Mouse (Mus musculus) hindbrain, postnatal 0 days (tissue): ENCODE measurements around the gene Selenov. TPM values are rescaled to one million over a fixed set of nuclear protein-coding genes. Genes with fewer than 3 reads are reported as not detected.
"Not testable (repeated sequence)": the region's sequence is repeated elsewhere in the genome, so short reads cannot be mapped to it uniquely, and the experiment has no call there.

Experiments
- ATAC-seq: fragments of 200-750 bp; cut with Nextera tagmentation; 2 replicates; pipeline ENCODE4 v1.8.0; 2017; ENCODE audit warnings: mild to moderate bottlenecking, moderate TSS enrichment, moderate library complexity
- DNase-seq: peaks from one replicate; pipeline ENCODE4 v3.0.0-alpha.2; 2015; ENCODE audit warnings: low spot score
- H3K27ac ChIP-seq: fragments of 300-500 bp; sonication (generic); 2 replicates; pipeline ENCODE4 v1.5.1; 2014; ENCODE audit warnings: mild to moderate bottlenecking
- H3K27me3 ChIP-seq: fragments of 300-500 bp; sonication (generic); 2 replicates; pipeline ENCODE4 v1.6.1; 2014; ENCODE audit warnings: low read length, mixed read lengths; ENCODE audit not compliant: insufficient read depth
- H3K36me3 ChIP-seq: fragments of 300-500 bp; sonication (generic); 2 replicates; pipeline ENCODE4 v1.6.1; 2014; ENCODE audit warnings: low read length, mixed read lengths; ENCODE audit not compliant: insufficient read depth
- H3K4me1 ChIP-seq: fragments of 300-500 bp; sonication (generic); 2 replicates; pipeline ENCODE4 v1.6.1; 2014; ENCODE audit warnings: antibody characterized with exemption, low read length, mixed read lengths; ENCODE audit not compliant: insufficient read depth
- H3K4me2 ChIP-seq: fragments of 300-500 bp; sonication (generic); 2 replicates; pipeline ENCODE4 v1.6.1; 2014; ENCODE audit warnings: low read depth, mild to moderate bottlenecking, low read length, moderate library complexity, mixed read lengths
- H3K4me3 ChIP-seq: fragments of 300-500 bp; sonication (generic); 2 replicates; pipeline ENCODE4 v1.5.1; 2014; ENCODE audit warnings: low read length
- H3K9ac ChIP-seq: fragments of 300-500 bp; sonication (generic); replicated peaks from 2 replicates; pipeline ENCODE4 v1.6.1; 2014; ENCODE audit warnings: mild to moderate bottlenecking, low read length, moderate library complexity, mixed read lengths
- H3K9me3 ChIP-seq: fragments of 300-500 bp; sonication (generic); 2 replicates; pipeline ENCODE4 v1.6.1; 2016; ENCODE audit warnings: low read length, mixed read lengths
- CTCF ChIP-seq: IDR thresholded peaks from 2 replicates; pipeline ENCODE4 v1.5.1; 2016; ENCODE audit warnings: antibody characterized with exemption, control low read depth, low read depth
- WGBS: fragments of 180-500 bp; shearing (Covaris S2); extraction: QIAGEN DNeasy Blood & Tissue Kit; methylation state at CpG from one replicate; pipeline ENCODE4 v1.1.7; 2014; 5-methylcytosine and 5-hydroxymethylcytosine counted together
- polyA plus RNA-seq: library from polyadenylated mRNA; unstranded; fragments of >200 nt; fragmentation: Nextera tagmentation; extraction: Ambion mirVana; gene quantifications from 2 replicates; pipeline ENCODE4 v1.2.1, GENCODE M21; 2015
- total RNA-seq: library from RNA; depleted of rRNA; stranded (reverse); fragments of >200 nt; gene quantifications from 2 replicates; pipeline ENCODE4 v1.2.3, GENCODE M21; 2014; rRNA removed

Gene Selenov
- total and polyA plus RNA-seq, 2 experiments from 2014 or later: 3.6 to 7.1 TPM

GRCm38 (mm10) chr7:28262861-28263260 is 28.1 kb downstream of the Selenov start:
- 38% methylated on average over 5 of the region's 5 CpGs for WGBS

GRCm38 (mm10) chr7:28255476-28255875 is 35.5 kb downstream of the Selenov start:
- Histone ChIP-seq H3K36me3 (no peaks in the 10 kb centered on the region), H3K27me3 (no peaks in the 10 kb centered on the region), H3K4me1 (no peaks in the 10 kb centered on the region), H3K27ac (no peak overlapping the region), H3K4me3 (no peak overlapping the region), H3K9me3 (no peaks in the 10 kb centered on the region), H3K9ac (no peak overlapping the region), H3K4me2 (no peak overlapping the region)
- peak; percentile 47 for TF ChIP-seq CTCF
- no peak for DNase-seq
- 84% methylated on average over 6 of the region's 6 CpGs for WGBS
- no peak for ATAC-seq

More at GRCm38 (mm10) chr7:28262861-28263260, 28.1 kb downstream of the Selenov start:
- H3K4me1 ChIP-seq: no peaks in the 10 kb centered on the region
- no peaks in the 10 kb centered on the region for H3K36me3 ChIP-seq
- DNase-seq (no peak), ATAC-seq (no peak)
- no peak for TF ChIP-seq CTCF
- H3K9me3 ChIP-seq: no peaks in the 10 kb centered on the region
- no peak overlapping the region for H3K9ac ChIP-seq
- H3K4me2 ChIP-seq: no peak overlapping the region
- no peak overlapping the region for H3K27ac ChIP-seq
- H3K4me3 ChIP-seq: no peak overlapping the region
- H3K27me3 ChIP-seq: no peaks in the 10 kb centered on the region

GRCm38 (mm10) chr7:28254591-28254990 is 36.4 kb downstream of the Selenov start:
- DNase-seq (no peak), ATAC-seq (no peak)
- no peak for TF ChIP-seq CTCF
- 93% methylated on average over 6 of the region's 6 CpGs for WGBS
- H3K27ac ChIP-seq: no peak overlapping the region
- H3K36me3 ChIP-seq: no peaks in the 10 kb centered on the region
- H3K4me3 ChIP-seq: no peak overlapping the region
- no peaks in the 10 kb centered on the region for H3K9me3 ChIP-seq
- H3K4me1 ChIP-seq: no peaks in the 10 kb centered on the region
- no peaks in the 10 kb centered on the region for H3K27me3 ChIP-seq
- no peak overlapping the region for H3K4me2 ChIP-seq
- H3K9ac ChIP-seq: no peak overlapping the region

GRCm38 (mm10) chr7:28251976-28252375 is 39.0 kb downstream of the Selenov start:
- ATAC-seq: no peak
- no peak overlapping the region for H3K27ac ChIP-seq
- 89% methylated on average over 17 of the region's 17 CpGs for WGBS
- H3K4me1 ChIP-seq: no peaks in the 10 kb centered on the region
- H3K9ac ChIP-seq: no peak overlapping the region
- H3K36me3 ChIP-seq: no peaks in the 10 kb centered on the region
- H3K9me3 ChIP-seq: no peaks in the 10 kb centered on the region
- no peak for TF ChIP-seq CTCF
- no peaks in the 10 kb centered on the region for H3K27me3 ChIP-seq
- H3K4me2 ChIP-seq: no peak overlapping the region
- DNase-seq: no peak
- no peak overlapping the region for H3K4me3 ChIP-seq

- H3K27ac ChIP-seq: no peak overlapping the region
- H3K27me3 ChIP-seq: no peaks in the 10 kb centered on the region
- no peak overlapping the region for H3K9ac ChIP-seq
- no peak for TF ChIP-seq CTCF
- H3K4me3 ChIP-seq: no peak overlapping the region
- no peaks in the 10 kb centered on the region for H3K4me1 ChIP-seq
- no peaks in the 10 kb centered on the region for H3K9me3 ChIP-seq
- DNase-seq (no peak), ATAC-seq (no peak)
- H3K36me3 ChIP-seq: no peaks in the 10 kb centered on the region
- no peak overlapping the region for H3K4me2 ChIP-seq
- WGBS: 91% methylated on average over 3 of the region's 3 CpGs
Measured at GRCm38 (mm10) chr7:28248957-28249356, 42.0 kb downstream of the Selenov start.

GRCm38 (mm10) chr7:28243943-28244342 is 47.0 kb downstream of the Selenov start:
- 69% methylated on average over 2 of the region's 2 CpGs for WGBS

More at GRCm38 (mm10) chr7:28243943-28244342, 47.0 kb downstream of the Selenov start:
- not testable (repeated sequence) for H3K4me2 ChIP-seq, DNase-seq, ATAC-seq, H3K27me3 ChIP-seq, H3K9me3 ChIP-seq, H3K36me3 ChIP-seq, H3K4me3 ChIP-seq, H3K4me1 ChIP-seq, H3K9ac ChIP-seq, H3K27ac ChIP-seq

Other genes starting within 250 kb of the Selenov start
- 162 and 169 TPM in 2 replicates for gene Psmc4, start 241.1 kb downstream of the Selenov start, total RNA-seq
- 256 and 261 TPM in 2 replicates for gene Psmc4, start 241.1 kb downstream of the Selenov start, polyA plus RNA-seq
- gene Fcgbp, start 219.9 kb downstream of the Selenov start, total RNA-seq: 0.97 and 1.7 TPM in 2 replicates
- 0.82 and 0.91 TPM in 2 replicates for gene Fcgbp, start 219.9 kb downstream of the Selenov start, polyA plus RNA-seq
- 0.05 TPM in 1 of 2 replicates, not detected in the other for gene 9530053A07Rik, start 161.7 kb downstream of the Selenov start, total RNA-seq
- 0.16 and 0.19 TPM in 2 replicates for gene 9530053A07Rik, start 161.7 kb downstream of the Selenov start, polyA plus RNA-seq
- gene Fbl, start 121.5 kb downstream of the Selenov start, total RNA-seq: 23.5 and 24.4 TPM in 2 replicates
- gene Fbl, start 121.5 kb downstream of the Selenov start, polyA plus RNA-seq: 70.7 and 73.7 TPM in 2 replicates
- 36.7 and 43.6 TPM in 2 replicates for gene Dyrk1b, start 111.7 kb downstream of the Selenov start, total RNA-seq
- 7.8 and 8.4 TPM in 2 replicates for gene Dyrk1b, start 111.7 kb downstream of the Selenov start, polyA plus RNA-seq
- 48.4 and 70.7 TPM in 2 replicates for gene Eid2, start 23.3 kb downstream of the Selenov start, total RNA-seq
- gene Eid2, start 23.3 kb downstream of the Selenov start, polyA plus RNA-seq: 21.0 and 22.3 TPM in 2 replicates
- gene Eid2b, start 13.4 kb downstream of the Selenov start, total RNA-seq: 34.6 and 38.2 TPM in 2 replicates
- gene Eid2b, start 13.4 kb downstream of the Selenov start, polyA plus RNA-seq: 42.3 and 45.1 TPM in 2 replicates
- 20.1 and 24.8 TPM in 2 replicates for gene Dll3, start 11.1 kb upstream of the Selenov start, total RNA-seq
- gene Dll3, start 11.1 kb upstream of the Selenov start, polyA plus RNA-seq: 17.0 and 20.2 TPM in 2 replicates
- gene Timm50, start 20.9 kb upstream of the Selenov start, total RNA-seq: 71.6 and 82.9 TPM in 2 replicates
- gene Timm50, start 20.9 kb upstream of the Selenov start, polyA plus RNA-seq: 125 and 131 TPM in 2 replicates
- 98.7 and 104 TPM in 2 replicates for gene Supt5, start 47.6 kb upstream of the Selenov start, total RNA-seq
- gene Supt5, start 47.6 kb upstream of the Selenov start, polyA plus RNA-seq: 71.8 and 76.5 TPM in 2 replicates
- 97.7 and 154 TPM in 2 replicates for gene Rps16, start 59.5 kb upstream of the Selenov start, total RNA-seq
- 539 and 575 TPM in 2 replicates for gene Rps16, start 59.5 kb upstream of the Selenov start, polyA plus RNA-seq
- gene Plekhg2, start 81.4 kb upstream of the Selenov start, total RNA-seq: 18.6 and 20.6 TPM in 2 replicates
- 9.1 and 10.0 TPM in 2 replicates for gene Plekhg2, start 81.4 kb upstream of the Selenov start, polyA plus RNA-seq
- 2.1 and 3.9 TPM in 2 replicates for gene Zfp36, start 89.1 kb upstream of the Selenov start, total RNA-seq
- gene Zfp36, start 89.1 kb upstream of the Selenov start, polyA plus RNA-seq: 3.0 and 3.4 TPM in 2 replicates
- 33.6 and 39.5 TPM in 2 replicates for gene Med29, start 101.5 kb upstream of the Selenov start, total RNA-seq
- gene Med29, start 101.5 kb upstream of the Selenov start, polyA plus RNA-seq: 42.1 and 42.9 TPM in 2 replicates
- gene Paf1, start 101.8 kb upstream of the Selenov start, total RNA-seq: 56.7 and 67.6 TPM in 2 replicates
- 83.0 and 84.1 TPM in 2 replicates for gene Paf1, start 101.8 kb upstream of the Selenov start, polyA plus RNA-seq
- 0.16 and 2.9 TPM in 2 replicates for gene Gmfg, start 146.3 kb upstream of the Selenov start, total RNA-seq
- gene Gmfg, start 146.3 kb upstream of the Selenov start, polyA plus RNA-seq: 5.5 and 6.2 TPM in 2 replicates
- gene Lrfn1, start 160.8 kb upstream of the Selenov start, total RNA-seq: 140 and 160 TPM in 2 replicates
- gene Lrfn1, start 160.8 kb upstream of the Selenov start, polyA plus RNA-seq: 15.5 and 18.0 TPM in 2 replicates
- gene Ifnl2, start 219.3 kb upstream of the Selenov start, total RNA-seq: not detected in 2 replicates
- not detected in 2 replicates for gene Ifnl2, start 219.3 kb upstream of the Selenov start, polyA plus RNA-seq
- not detected in 2 replicates for gene Ifnl3, start 231.7 kb upstream of the Selenov start, total RNA-seq
- gene Ifnl3, start 231.7 kb upstream of the Selenov start, polyA plus RNA-seq: not detected in 2 replicates
- not detected in 2 replicates for gene Sycn, start 249.7 kb upstream of the Selenov start, total RNA-seq
- gene Sycn, start 249.7 kb upstream of the Selenov start, polyA plus RNA-seq: not detected in 2 replicates